In the genomic region with DNA sequence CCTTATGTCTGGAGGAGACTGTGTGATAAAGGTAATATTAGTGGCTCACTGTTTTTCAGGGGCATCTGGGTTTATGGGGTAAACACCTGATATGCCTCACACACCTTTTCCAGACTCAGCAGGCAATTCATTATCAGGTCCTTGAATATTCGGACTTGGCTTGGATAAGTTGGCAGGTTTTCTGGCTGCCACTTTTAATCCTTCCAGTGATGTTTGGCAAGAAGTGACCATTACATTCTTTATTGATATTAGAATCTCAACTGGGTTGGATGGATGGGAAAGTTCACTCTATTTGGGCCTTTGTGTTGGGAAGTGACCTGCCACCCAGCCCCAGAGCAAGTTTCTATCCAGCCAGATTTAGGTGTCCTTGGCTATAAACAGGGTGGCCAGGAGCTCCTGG, we compare ENCODE assay signal across 15 mouse cellular contexts.
"Had no signal": no experiment of that assay in that cellular context is flagged by ENCODE, and none has a peak within 500 bp of the region (broad histone marks: within the 10 kb centered on the region; RNA-seq: fewer than 3 reads in every experiment).

No protein-coding gene starts in this region.

- H3K27me3 ChIP-seq: neural tube, embryonic 15.5 days; stomach, embryonic 15.5 days had no signal

- H3K4me2 ChIP-seq: neural tube, embryonic 15.5 days; stomach, embryonic 15.5 days had no signal

- DNase-seq: retina, postnatal 1 day; right cerebral cortex, adult 18-20 months; right cerebral cortex, postnatal 14 days; right cerebral cortex, postnatal 25 days; right cerebral cortex, postnatal 4 days; spleen, adult 18-20 months; thymus, adult 18-20 months; thymus, adult 2 months; thymus, postnatal 14 days; thymus, postnatal 25 days; thymus, postnatal 36 days; thymus, postnatal 4 days had no signal

- H3K4me3 ChIP-seq: neural tube, embryonic 15.5 days; stomach, embryonic 15.5 days had no signal

- H3K4me1 ChIP-seq: neural tube, embryonic 15.5 days; stomach, embryonic 15.5 days had no signal

- H3K9ac ChIP-seq: neural tube, embryonic 15.5 days; stomach, embryonic 15.5 days had no signal

- H3K27ac ChIP-seq: neural tube, embryonic 15.5 days; stomach, embryonic 15.5 days; stomach, postnatal 0 days had no signal
